Mouse (Mus musculus) cerebellum, adult 11-12 months (tissue): ENCODE measurements around the gene Tas2r140.

Source experiments
- DNase-seq: peaks from one replicate; pipeline ENCODE4 v3.0.0; 2022

The Tas2r140 gene

GRCm38 (mm10) chr6:133055716-133056115 is at the start of gene Tas2r140:
Tas2r140 (minus strand) TSS chr6:133055816.
- no peak for DNase-seq

DNA sequence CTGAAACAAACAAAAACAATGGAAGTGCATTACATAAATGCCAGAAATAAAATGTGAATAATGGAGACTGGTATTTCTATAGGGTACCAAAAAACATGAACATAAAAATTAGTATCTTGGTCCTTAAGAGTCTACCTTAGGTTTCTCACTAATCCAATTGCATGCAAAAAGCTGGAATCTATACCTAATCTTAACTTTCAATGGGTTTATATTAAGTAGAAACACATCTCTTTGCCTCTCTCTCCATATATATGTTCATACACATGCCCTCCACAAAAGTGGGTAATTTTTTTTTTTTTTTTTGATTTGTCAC is 48.9 kb upstream of the Tas2r140 start, which contains the start of gene Smim10l1:
TSS of gene Smim10l1 (plus strand) at position 301 of the 313 bp plus-strand sequence.
- DNase-seq, result no peak

DNA sequence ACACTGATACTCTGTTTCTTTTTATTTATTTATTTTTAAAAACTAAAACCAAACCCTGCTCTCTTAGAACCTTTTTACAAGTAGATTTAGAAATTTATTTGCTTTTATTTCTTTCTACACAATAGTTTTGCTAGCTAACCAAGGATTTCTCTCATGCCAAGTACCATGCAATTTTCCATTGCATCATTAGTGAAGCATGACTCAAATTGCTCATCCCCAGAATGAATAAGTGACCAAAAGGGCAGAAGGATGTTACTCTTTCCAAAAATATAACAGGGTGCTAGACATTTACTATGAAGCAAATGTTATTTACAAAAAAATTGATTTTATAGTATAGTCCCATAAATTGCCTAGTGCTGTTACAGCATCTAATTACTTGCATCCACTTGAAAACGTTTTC is 46.8 kb upstream of the Tas2r140 start:
- DNase-seq, result no peak

GRCm38 (mm10) chr6:133092226-133092625 is 36.6 kb upstream of the Tas2r140 start:
- no peak for DNase-seq

DNA sequence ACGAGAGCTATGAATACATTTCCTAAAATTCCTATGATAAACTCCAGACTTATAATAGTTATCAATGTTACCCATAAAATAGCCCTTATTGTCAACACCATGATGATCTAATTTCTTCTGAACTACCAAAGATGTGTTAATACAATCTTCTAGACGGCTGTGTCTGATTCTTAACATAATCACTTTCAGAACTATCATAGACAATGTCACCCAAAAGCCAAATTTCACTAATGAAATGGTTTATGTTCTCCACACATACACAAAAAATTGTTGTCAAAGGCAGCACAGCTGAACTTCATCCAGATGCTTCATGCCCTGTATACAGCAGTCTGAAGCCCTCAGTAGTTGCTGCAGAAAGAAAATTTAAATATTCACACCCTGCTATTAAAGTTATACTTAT is 18.6 kb downstream of the Tas2r140 start, which contains the start of gene Tas2r103:
TSS of gene Tas2r103 (minus strand) at position 101 of the 400 bp plus-strand sequence.
- no peak for DNase-seq
